Mouse (Mus musculus): Measurements from ENCODE around the gene Pknox2.

Pknox2 gene

GRCm38 (mm10) chr9:37122381-37122780 lies 24.8 kb downstream of the Pknox2 start:
- TF ChIP-seq GATA4 (IDR thresholded peaks at IDR 0.05; ENCODE audit: insufficient replicate concordance, low read length), result no peak

GRCm38 (mm10) chr9:37121761-37122331 lies 25.4 kb downstream of the Pknox2 start:
- no peak for TF ChIP-seq GATA4 (IDR thresholded peaks at IDR 0.05; ENCODE audit: insufficient replicate concordance, low read length)

- no peak for TF ChIP-seq GATA4 (IDR thresholded peaks at IDR 0.05; ENCODE audit: insufficient replicate concordance, low read length)
Observed at GRCm38 (mm10) chr9:37120801-37121200, 26.4 kb downstream of the Pknox2 start.

GRCm38 (mm10) chr9:37117529-37117928 lies 29.7 kb downstream of the Pknox2 start:
- TF ChIP-seq GATA4 (IDR thresholded peaks at IDR 0.05; ENCODE audit: insufficient replicate concordance, low read length), result no peak

GRCm38 (mm10) chr9:37116632-37117413 lies 30.4 kb downstream of the Pknox2 start:
- no peak for TF ChIP-seq GATA4 (IDR thresholded peaks at IDR 0.05; ENCODE audit: insufficient replicate concordance, low read length)

- no peak for TF ChIP-seq GATA4 (IDR thresholded peaks at IDR 0.05; ENCODE audit: insufficient replicate concordance, low read length)
Observed at GRCm38 (mm10) chr9:37115820-37116219, 31.4 kb downstream of the Pknox2 start.

GRCm38 (mm10) chr9:37114286-37115267 lies 32.6 kb downstream of the Pknox2 start:
- no peak for TF ChIP-seq GATA4 (IDR thresholded peaks at IDR 0.05; ENCODE audit: insufficient replicate concordance, low read length)

- no peak for TF ChIP-seq GATA4 (IDR thresholded peaks at IDR 0.05; ENCODE audit: insufficient replicate concordance, low read length)
Observed at GRCm38 (mm10) chr9:37107546-37107945, 39.7 kb downstream of the Pknox2 start.

- TF ChIP-seq GATA4 (IDR thresholded peaks at IDR 0.05; ENCODE audit: insufficient replicate concordance, low read length), result no peak
Observed at GRCm38 (mm10) chr9:37106808-37107207, 40.4 kb downstream of the Pknox2 start.

GRCm38 (mm10) chr9:37104249-37104648 lies 43.0 kb downstream of the Pknox2 start:
- TF ChIP-seq GATA4 (IDR thresholded peaks at IDR 0.05; ENCODE audit: insufficient replicate concordance, low read length), result no peak

- TF ChIP-seq GATA4 (IDR thresholded peaks at IDR 0.05; ENCODE audit: insufficient replicate concordance, low read length), result no peak
Observed at GRCm38 (mm10) chr9:37103778-37104177, 43.4 kb downstream of the Pknox2 start.

- no peak for TF ChIP-seq GATA4 (IDR thresholded peaks at IDR 0.05; ENCODE audit: insufficient replicate concordance, low read length)
Observed at GRCm38 (mm10) chr9:37101059-37101940, 45.9 kb downstream of the Pknox2 start.

GRCm38 (mm10) chr9:37099595-37099994 lies 47.6 kb downstream of the Pknox2 start:
- TF ChIP-seq GATA4 (IDR thresholded peaks at IDR 0.05; ENCODE audit: insufficient replicate concordance, low read length), result no peak

- no peak for TF ChIP-seq GATA4 (IDR thresholded peaks at IDR 0.05; ENCODE audit: insufficient replicate concordance, low read length)
Observed at GRCm38 (mm10) chr9:37098600-37098999, 48.6 kb downstream of the Pknox2 start.
